In genomic region chr6:126141472-126141871, GRCm38 (mm10) we compare ENCODE assay signal across 7 mouse cellular contexts. TPM values are rescaled to one million over a fixed set of nuclear protein-coding genes. Genes with fewer than 3 reads are reported as not detected.
DNase-seq lines count a peak whose midpoint lies in the region; ATAC-seq and TF ChIP-seq lines count a peak whose summit lies in the region.

No protein-coding gene starts in this region.

- H3K4me3 ChIP-seq in E14TG2a.4 (replicated peaks; ENCODE audit: low read length), result 0 out of 2 replicates have a peak overlapping the region, but pooled peaks have one; percentile 32
- H3K4me3 ChIP-seq in heart, embryonic 14.5 days (ENCODE audit: control insufficient read depth in 1 of 2, insufficient read depth in 1 of 2, low read depth in 1 of 2, low read length in 2 of 2), result no peak overlapping the region
- H3K4me3 ChIP-seq in limb, embryonic 10.5 days, result no peak overlapping the region
- H3K4me3 ChIP-seq in midbrain, embryonic 16.5 days (ENCODE audit: low read depth, low read length), result no peak overlapping the region
- no peak overlapping the region for H3K4me3 ChIP-seq in forebrain, embryonic 15.5 days

- peak; percentile 66 for ATAC-seq in heart, embryonic 14.5 days (ENCODE audit: insufficient number of reproducible peaks, insufficient read depth, low FRiP score, low read depth)
- no peak for ATAC-seq in midbrain, embryonic 16.5 days
- ATAC-seq in forebrain, embryonic 15.5 days (replicated peaks), result no peak

- no peaks in the 10 kb centered on the region for H3K36me3 ChIP-seq in E14TG2a.4 (ENCODE audit: insufficient read depth, low read length)
- H3K36me3 ChIP-seq in heart, embryonic 14.5 days (ENCODE audit: control insufficient read depth, insufficient read depth, low read length), result no peaks in the 10 kb centered on the region
- H3K36me3 ChIP-seq in limb, embryonic 10.5 days, result peaks cover 53% of the 10 kb centered on the region
- H3K36me3 ChIP-seq in midbrain, embryonic 16.5 days (ENCODE audit: control insufficient read depth, insufficient read depth, low read length), result no peaks in the 10 kb centered on the region
- H3K36me3 ChIP-seq in forebrain, embryonic 15.5 days, result no peaks in the 10 kb centered on the region

- no peak for TF ChIP-seq CTCF in E14TG2a.4 (conservative IDR thresholded peaks at IDR 0.05; ENCODE audit: low read length)

- WGBS in heart, embryonic 14.5 days, result 11% methylated on average over 13 of the region's 13 CpGs
- 54% methylated on average over 13 of the region's 13 CpGs for WGBS in limb, embryonic 10.5 days
- WGBS in midbrain, embryonic 16.5 days, result 81% methylated on average over 13 of the region's 13 CpGs
- WGBS in forebrain, embryonic 15.5 days, result 71% methylated on average over 13 of the region's 13 CpGs

- H3K9me3 ChIP-seq in E14TG2a.4 (ENCODE audit: low read length), result no peaks in the 10 kb centered on the region
- H3K9me3 ChIP-seq in heart, embryonic 14.5 days (ENCODE audit: control insufficient read depth, low read length), result no peaks in the 10 kb centered on the region
- no peaks in the 10 kb centered on the region for H3K9me3 ChIP-seq in limb, embryonic 10.5 days (replicated peaks)
- no peaks in the 10 kb centered on the region for H3K9me3 ChIP-seq in midbrain, embryonic 16.5 days (replicated peaks; ENCODE audit: control insufficient read depth, low read length, poor library complexity, severe bottlenecking)
- H3K9me3 ChIP-seq in forebrain, embryonic 15.5 days, result no peaks in the 10 kb centered on the region

- DNase-seq in adrenal gland, postnatal 36 days, result peak; percentile 60 to 64
- no peak for DNase-seq in limb, embryonic 10.5 days (ENCODE audit: low spot score)
- no peak for DNase-seq in layer of hippocampus, postnatal 36 days

- peaks cover 23% of the 10 kb centered on the region for H3K4me1 ChIP-seq in E14TG2a.4 (replicated peaks; ENCODE audit: low read depth, low read length)
- H3K4me1 ChIP-seq in heart, embryonic 14.5 days (ENCODE audit: control insufficient read depth in 2 of 2, insufficient read depth in 2 of 2, low read length in 2 of 2), result peaks cover 25 to 40% of the 10 kb centered on the region in 2 experiments
- H3K4me1 ChIP-seq in limb, embryonic 10.5 days, result peaks cover 29% of the 10 kb centered on the region
- no peaks in the 10 kb centered on the region for H3K4me1 ChIP-seq in midbrain, embryonic 16.5 days (ENCODE audit: control insufficient read depth, insufficient read depth, low read length)
- H3K4me1 ChIP-seq in forebrain, embryonic 15.5 days, result no peaks in the 10 kb centered on the region

- peak overlapping the region; percentile 46 for H3K4me2 ChIP-seq in heart, embryonic 14.5 days (ENCODE audit: low read length)
- no peak overlapping the region for H3K4me2 ChIP-seq in midbrain, embryonic 16.5 days (ENCODE audit: low read length)
- no peak overlapping the region for H3K4me2 ChIP-seq in forebrain, embryonic 15.5 days (replicated peaks)

- no peak overlapping the region; the same call in 1 of the 2 replicates for H3K9ac ChIP-seq in heart, embryonic 14.5 days (ENCODE audit: low read length)
- H3K9ac ChIP-seq in midbrain, embryonic 16.5 days (ENCODE audit: low read depth, low read length), result no peak overlapping the region
- no peak overlapping the region for H3K9ac ChIP-seq in forebrain, embryonic 15.5 days (replicated peaks)

- peak overlapping the region; percentile 62 to 71 for H3K27ac ChIP-seq in heart, embryonic 14.5 days (replicated peaks in 1 of 2; ENCODE audit: control insufficient read depth in 1 of 2, insufficient read depth in 1 of 2, low read depth in 2 of 2, low read length in 2 of 2)
- peak overlapping the region; percentile 28; the same call in 1 of the 2 replicates for H3K27ac ChIP-seq in limb, embryonic 10.5 days
- no peak overlapping the region for H3K27ac ChIP-seq in midbrain, embryonic 16.5 days (ENCODE audit: low read length)
- H3K27ac ChIP-seq in forebrain, embryonic 15.5 days (replicated peaks), result no peak overlapping the region

- H3K27me3 ChIP-seq in E14TG2a.4 (ENCODE audit: insufficient read depth, low read length), result peaks cover 26% of the 10 kb centered on the region
- H3K27me3 ChIP-seq in heart, embryonic 14.5 days (ENCODE audit: control insufficient read depth, insufficient read depth, low read length), result no peaks in the 10 kb centered on the region
- H3K27me3 ChIP-seq in limb, embryonic 10.5 days (ENCODE audit: low read depth, poor library complexity, severe bottlenecking), result no peaks in the 10 kb centered on the region
- H3K27me3 ChIP-seq in midbrain, embryonic 16.5 days (ENCODE audit: control insufficient read depth, insufficient read depth, low read depth, low read length), result no peaks in the 10 kb centered on the region
- no peaks in the 10 kb centered on the region for H3K27me3 ChIP-seq in forebrain, embryonic 15.5 days

RNA-seq across cellular contexts. Expression of gene Ntf3, which starts 25.2 kb away (rescaled TPM):
- 1 to 10 TPM; 2.0 to 2.2 TPM for total RNA-seq in adrenal gland, postnatal 36 days (2021)
- polyA plus RNA-seq in heart, embryonic 14.5 days (2014; fragmentation: Nextera tagmentation; extraction: Ambion mirVana), result 7.7 and 8.5 TPM in 2 replicates
- polyA plus RNA-seq in limb, embryonic 10.5 days (2016; fragmentation: Nextera tagmentation; extraction: Ambion mirVana), result 13.7 and 22.9 TPM in 2 replicates
- 1.0 and 1.8 TPM in 2 replicates for polyA plus RNA-seq in midbrain, embryonic 16.5 days (2015; fragmentation: Nextera tagmentation; extraction: Ambion mirVana)
- 10 to 100 TPM; 11.3 to 12.9 TPM for total RNA-seq in layer of hippocampus, postnatal 36 days (2021)
- polyA plus RNA-seq in forebrain, embryonic 15.5 days (2015; fragmentation: Nextera tagmentation; extraction: Ambion mirVana), result 5.0 and 7.0 TPM in 2 replicates

Comparison
In these comparisons a context has a peak if more than half of its experiments do, and no peak if none do; other contexts are left out.
1. DNase-seq: peak in adrenal gland, postnatal 36 days (2 of 2); none in limb, embryonic 10.5 days (single experiment) and layer of hippocampus, postnatal 36 days (0 of 2).
2. H3K27ac ChIP-seq: peak in heart, embryonic 14.5 days (2 of 2) and limb, embryonic 10.5 days (single experiment); none in midbrain, embryonic 16.5 days (single experiment) and forebrain, embryonic 15.5 days (single experiment).